Mouse (Mus musculus) ovary, postnatal 36 days (tissue): Measurements from ENCODE around the gene Arl10.
A peak's percentile ranks its signal among the peaks of the same experiment; 100 is the strongest.
"Not testable (repeated sequence)": the region's sequence is repeated elsewhere in the genome, so short reads cannot be mapped to it uniquely, and the experiment has no call there.

Experiments
- DNase-seq: peaks from one replicate; pipeline ENCODE4 v3.0.0; 2022; ENCODE audit warnings: low spot score, mixed read lengths

The Arl10 gene

GRCm38 (mm10) chr13:54582860-54583259, 8.0 kb downstream of the Arl10 start:
- no peak for DNase-seq

GRCm38 (mm10) chr13:54585831-54586230, 11.0 kb downstream of the Arl10 start:
- DNase-seq: no peak

- no peak for DNase-seq
Observed at GRCm38 (mm10) chr13:54589414-54589995, 14.7 kb downstream of the Arl10 start.

- DNase-seq: peak; percentile 93
Observed at GRCm38 (mm10) chr13:54589996-54590951, 15.5 kb downstream of the Arl10 start, which contains the start of the genes Nop16 and Higd2a. Gene Nop16 (minus strand): TSS chr13:54590090. Gene Higd2a (plus strand): TSS chr13:54590207.

- DNase-seq: no peak
Observed at GRCm38 (mm10) chr13:54591776-54592356, 17.1 kb downstream of the Arl10 start.

GRCm38 (mm10) chr13:54593617-54594016, 18.8 kb downstream of the Arl10 start:
- DNase-seq: no peak

- DNase-seq: no peak
Observed at GRCm38 (mm10) chr13:54596107-54596690, 21.4 kb downstream of the Arl10 start.

- no peak for DNase-seq
Observed at GRCm38 (mm10) chr13:54596870-54597269, 22.1 kb downstream of the Arl10 start.

- no peak for DNase-seq
Observed at GRCm38 (mm10) chr13:54598622-54599143, 23.9 kb downstream of the Arl10 start.

- DNase-seq: no peak
Observed at GRCm38 (mm10) chr13:54602639-54603111, 27.9 kb downstream of the Arl10 start.

- no peak for DNase-seq
Observed at GRCm38 (mm10) chr13:54603501-54603900, 28.7 kb downstream of the Arl10 start.

GRCm38 (mm10) chr13:54604221-54604620, 29.4 kb downstream of the Arl10 start:
- DNase-seq: no peak

- DNase-seq: no peak
Observed at GRCm38 (mm10) chr13:54605426-54605825, 30.6 kb downstream of the Arl10 start.

- no peak for DNase-seq
Observed at GRCm38 (mm10) chr13:54607204-54607603, 32.4 kb downstream of the Arl10 start.

GRCm38 (mm10) chr13:54608002-54608401, 33.2 kb downstream of the Arl10 start:
- DNase-seq: no peak

- DNase-seq: peak; percentile 17
Observed at GRCm38 (mm10) chr13:54608666-54609065, 33.9 kb downstream of the Arl10 start.

GRCm38 (mm10) chr13:54609301-54609700, 34.5 kb downstream of the Arl10 start:
- DNase-seq: no peak

GRCm38 (mm10) chr13:54610613-54610971, 35.8 kb downstream of the Arl10 start:
- no peak for DNase-seq

GRCm38 (mm10) chr13:54610972-54611754, 36.3 kb downstream of the Arl10 start, which contains the start of gene Cltb:
Gene Cltb (minus strand): TSS chr13:54611344.
- DNase-seq: peak; percentile 85

GRCm38 (mm10) chr13:54613141-54613540, 38.3 kb downstream of the Arl10 start:
- DNase-seq: not testable (repeated sequence)

GRCm38 (mm10) chr13:54616307-54616706, 41.5 kb downstream of the Arl10 start:
- DNase-seq: no peak
